Mouse (Mus musculus) urinary bladder, postnatal 25 days (tissue): ENCODE results near the gene Flcn.
"Not testable (repeated sequence)": the region's sequence is repeated elsewhere in the genome, so short reads cannot be mapped to it uniquely, and the experiment has no call there.

ENCODE experiments used
- DNase-seq: peaks from one replicate; pipeline ENCODE4 v3.0.0; 2022; ENCODE audit warnings: low spot score

Gene Flcn

DNA sequence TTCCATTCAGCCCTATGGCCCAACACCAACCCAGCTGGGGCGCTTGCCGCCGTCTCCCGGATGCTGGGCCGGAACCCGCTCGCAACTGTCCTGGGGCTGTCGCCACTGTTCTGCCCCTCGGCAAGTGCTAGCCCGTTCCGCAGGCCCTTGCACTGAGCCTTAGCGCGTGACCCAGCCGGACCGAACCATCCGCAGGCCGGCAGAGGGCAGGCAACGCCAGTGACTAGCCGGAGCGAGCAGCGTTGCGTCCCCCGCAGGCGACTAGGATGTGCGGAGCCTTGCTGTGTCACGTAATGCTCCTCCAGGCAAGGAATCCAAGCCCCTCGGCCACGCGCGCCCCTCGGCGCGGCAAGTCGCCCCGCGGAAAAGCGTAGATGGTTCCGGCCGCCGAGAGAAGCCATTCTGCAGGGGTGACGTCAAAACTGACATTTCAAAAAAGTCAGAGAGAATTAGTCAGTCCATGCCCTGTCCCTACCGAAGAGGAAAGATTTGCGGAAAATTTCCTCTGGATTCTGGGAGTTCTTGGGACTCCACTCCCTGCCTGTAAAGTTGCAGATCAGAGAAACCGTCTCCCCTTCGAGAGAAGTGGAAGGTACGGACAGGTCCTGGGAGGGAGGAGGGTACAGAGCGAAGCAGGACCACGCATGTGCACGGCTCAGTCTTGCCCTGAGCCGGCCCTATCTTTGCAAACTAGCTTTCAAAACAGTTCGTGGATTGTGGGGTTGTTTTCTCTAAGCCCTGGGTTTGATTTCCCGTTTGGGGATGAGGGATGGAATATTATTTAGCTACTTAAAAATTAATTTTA lies at the start of gene Flcn:
Gene Flcn, minus strand, starts transcription at position 347 of the 805 bp plus-strand sequence.
- DNase-seq, result peak; percentile 74

DNA sequence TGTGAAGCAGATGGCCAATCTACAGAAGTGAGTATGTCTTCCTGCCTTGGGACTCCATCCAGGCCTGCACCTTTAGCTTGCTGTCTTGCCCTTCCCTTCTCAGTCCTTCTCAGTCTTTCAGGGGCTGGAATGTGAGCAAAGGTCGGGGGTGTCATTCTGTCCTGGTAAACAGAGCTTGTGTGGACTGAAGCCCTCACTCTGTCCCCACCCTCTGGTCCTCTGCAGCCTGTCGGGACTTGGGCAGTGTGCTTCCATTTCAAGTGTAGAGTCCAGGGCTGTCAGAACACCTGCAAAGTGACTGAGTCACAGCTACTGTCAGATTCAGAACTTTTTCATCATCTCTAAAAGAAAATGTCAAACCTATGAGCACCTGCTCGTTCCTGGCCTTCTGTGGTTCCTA lies 43.0 kb upstream of the Flcn start:
- no peak for DNase-seq

- peak; percentile 78 for DNase-seq
Observed at GRCm38 (mm10) chr11:59847891-59848884, 38.4 kb upstream of the Flcn start.

GRCm38 (mm10) chr11:59847131-59847530 lies 37.3 kb upstream of the Flcn start:
- DNase-seq, result peak; percentile 21

DNA sequence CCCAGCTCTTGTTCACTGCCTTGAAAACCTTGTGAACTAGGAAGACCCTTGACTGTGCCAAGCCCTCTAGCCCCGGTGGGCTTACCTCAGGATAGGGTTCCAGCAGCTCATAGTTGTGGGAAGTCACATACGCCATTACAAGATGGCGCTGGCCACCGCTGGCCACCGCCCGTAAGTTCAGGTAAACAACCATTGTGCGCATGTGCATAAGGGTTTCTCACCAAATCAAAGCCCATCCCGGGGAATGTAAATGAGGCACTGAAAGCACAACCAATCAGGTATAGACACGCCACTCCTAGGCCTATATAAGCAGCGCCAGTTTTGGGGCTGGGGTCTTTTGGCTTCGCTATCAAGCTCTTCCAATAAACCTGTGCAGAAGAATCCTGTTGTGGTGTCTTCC lies 36.5 kb upstream of the Flcn start:
- DNase-seq, result no peak

- DNase-seq, result peak; percentile 88
Observed at GRCm38 (mm10) chr11:59839459-59840126, 29.8 kb upstream of the Flcn start, which contains the start of gene Cops3. Gene Cops3, minus strand, starts transcription at chr11:59839838.

GRCm38 (mm10) chr11:59839008-59839458 lies 29.2 kb upstream of the Flcn start, which contains the start of gene Nt5m:
Gene Nt5m, plus strand, starts transcription at chr11:59839447.
- DNase-seq, result peak; percentile 92

- DNase-seq, result no peak
Observed at GRCm38 (mm10) chr11:59838426-59838825, 28.6 kb upstream of the Flcn start.

GRCm38 (mm10) chr11:59837789-59838188 lies 28.0 kb upstream of the Flcn start:
- not testable (repeated sequence) for DNase-seq

DNA sequence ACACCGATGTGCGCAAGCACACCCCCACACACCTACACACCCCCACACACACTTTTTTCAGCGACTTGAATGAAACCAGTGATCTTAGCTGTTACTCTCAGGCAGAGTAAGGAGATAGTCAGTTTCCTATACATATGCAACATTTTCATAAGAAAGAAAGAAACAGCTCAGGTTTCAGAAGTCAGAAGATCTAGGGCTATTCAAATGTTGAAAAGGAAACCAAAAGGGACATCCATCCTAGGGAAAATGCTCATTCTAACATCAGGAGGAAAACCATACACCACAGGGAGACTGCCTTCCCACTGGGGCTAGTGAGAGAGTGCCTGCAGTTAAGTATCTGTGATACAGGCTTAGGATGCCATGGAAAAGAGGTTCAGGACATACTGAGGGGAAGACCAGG lies 11.8 kb upstream of the Flcn start:
- DNase-seq, result no peak

DNA sequence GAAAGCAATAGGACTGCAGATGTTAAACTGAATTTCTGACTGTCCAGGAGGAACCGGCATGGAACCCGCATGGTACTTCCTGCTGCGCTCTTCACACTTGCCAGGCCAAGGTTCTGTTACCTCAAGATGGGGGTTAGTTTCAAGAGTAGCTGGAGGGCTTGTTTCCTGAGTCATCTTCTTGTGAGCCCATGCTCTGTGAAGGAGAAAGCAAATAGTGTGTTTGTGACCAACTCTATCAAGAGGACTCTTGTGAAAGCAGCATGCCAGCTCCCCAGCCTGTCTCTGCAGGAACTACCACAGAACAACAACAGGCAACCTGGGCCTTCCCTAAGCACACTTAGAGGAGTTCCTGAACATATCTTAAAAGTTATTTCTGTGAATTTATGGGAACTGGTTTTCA lies 8.1 kb upstream of the Flcn start:
- no peak for DNase-seq

DNA sequence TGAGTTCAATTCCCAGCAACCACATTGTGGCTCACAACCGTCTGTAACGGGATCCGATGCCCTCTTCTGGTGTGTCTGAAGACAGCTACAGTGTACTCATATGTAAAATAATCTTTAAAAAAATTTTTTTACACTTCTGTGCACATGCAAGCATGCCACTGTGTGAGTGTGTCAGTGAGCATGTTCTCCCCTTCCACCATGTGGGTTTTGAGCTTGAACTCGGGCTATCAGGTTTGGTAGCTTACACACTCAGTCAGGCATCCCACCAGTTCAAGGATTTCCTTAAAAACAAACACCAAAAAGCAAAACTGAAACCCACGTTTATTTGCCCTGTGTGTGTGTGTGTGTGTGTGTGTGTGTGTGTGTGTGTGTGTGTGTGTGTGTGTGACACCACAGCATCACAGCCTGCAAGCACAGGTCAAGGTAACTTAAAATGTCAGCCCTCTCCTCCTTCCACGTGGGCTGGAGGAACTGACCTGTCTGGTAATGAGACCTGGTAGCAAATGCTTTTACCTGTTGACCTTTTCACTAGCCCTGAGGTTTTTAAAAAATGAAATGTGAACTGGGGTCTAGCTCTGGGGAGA lies 5.8 kb upstream of the Flcn start:
- no peak for DNase-seq

- DNase-seq, result no peak
Observed at GRCm38 (mm10) chr11:59814936-59815335, 5.1 kb upstream of the Flcn start.

GRCm38 (mm10) chr11:59814311-59814710 lies 4.5 kb upstream of the Flcn start:
- DNase-seq, result no peak

GRCm38 (mm10) chr11:59813276-59813675 lies 3.5 kb upstream of the Flcn start:
- no peak for DNase-seq

GRCm38 (mm10) chr11:59811211-59811610 lies 1.4 kb upstream of the Flcn start:
- DNase-seq, result no peak

DNA sequence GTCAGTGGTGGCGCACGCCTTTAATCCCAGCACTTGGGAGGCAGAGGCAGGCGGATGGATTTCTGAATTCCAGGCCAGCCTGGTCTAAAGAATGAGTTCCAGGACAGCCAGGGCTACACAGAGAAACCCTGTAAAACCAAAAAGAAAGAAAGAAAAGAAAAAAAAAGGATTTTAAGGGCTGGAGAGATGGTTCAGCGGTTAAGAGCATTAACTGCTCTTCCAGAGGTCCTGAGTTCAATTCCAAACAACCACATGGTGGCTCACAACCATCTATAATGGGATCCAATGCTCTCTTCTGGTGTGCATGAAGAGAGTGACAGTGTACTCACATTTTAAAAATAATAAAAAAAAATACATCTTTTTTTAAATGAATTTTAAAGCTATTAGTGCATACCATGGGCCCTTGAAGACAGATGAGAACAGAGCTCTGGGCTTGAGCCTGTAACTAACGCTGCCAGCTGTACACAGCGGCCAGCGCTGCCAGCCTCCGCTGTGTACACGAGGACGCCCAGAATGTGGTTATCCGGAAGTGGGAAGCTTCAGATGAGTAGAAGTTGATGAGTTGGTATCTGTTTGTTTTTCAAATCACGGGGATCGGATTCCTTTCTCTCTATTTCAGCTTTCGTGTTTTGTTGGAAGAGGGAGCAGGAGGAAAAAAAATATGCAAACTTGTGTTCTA lies 803 bp upstream of the Flcn start:
- DNase-seq, result no peak

DNA sequence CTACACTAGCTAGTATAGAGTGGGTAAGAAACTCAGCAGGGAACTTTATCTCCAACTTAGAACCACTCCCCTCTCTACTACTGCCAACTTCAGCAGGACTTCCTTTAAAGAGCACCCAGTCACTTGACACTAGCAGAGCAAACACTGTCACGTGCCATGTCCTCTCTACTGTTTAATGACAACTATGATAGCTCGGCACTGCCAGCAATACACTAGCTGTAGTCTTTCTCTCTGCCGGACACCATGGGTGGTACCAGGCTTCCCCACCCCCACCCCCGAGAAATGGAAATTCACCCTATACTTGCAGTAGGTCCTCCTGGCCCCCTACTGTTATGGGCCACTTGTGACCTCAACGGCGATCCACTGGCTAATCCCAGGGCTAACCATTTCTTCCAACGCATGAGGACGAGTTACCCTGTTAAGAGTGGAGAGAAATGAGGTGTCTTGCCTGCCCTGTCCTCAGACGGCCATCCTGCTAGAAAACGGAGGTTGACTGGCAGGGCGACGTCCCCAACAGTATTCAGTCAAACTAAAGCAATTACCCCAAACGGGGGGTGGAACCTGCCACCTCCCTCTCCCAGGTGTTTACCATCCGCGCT lies 646 bp downstream of the Flcn start:
- DNase-seq, result no peak

GRCm38 (mm10) chr11:59808170-59808960 lies 1.5 kb downstream of the Flcn start:
- DNase-seq, result no peak

GRCm38 (mm10) chr11:59805656-59806055 lies 4.2 kb downstream of the Flcn start:
- DNase-seq, result no peak
